Mouse (Mus musculus) neural tube, embryonic 12.5 days (tissue): ENCODE measurements at regions not wholly inside any gene's neighbourhood (a gene's known extent, or its start where the extent isn't known, plus 50 kb on each side); places are given as distances from the start of the nearest gene placed in this dataset.
A peak's percentile ranks its signal among the peaks of the same experiment; 100 is the strongest.
"Not testable (repeated sequence)": the region's sequence is repeated elsewhere in the genome, so short reads cannot be mapped to it uniquely, and the experiment has no call there.

Experiments
- ATAC-seq: fragments of 200-750 bp; cut with Nextera tagmentation; 2 replicates; pipeline ENCODE4 v1.8.0; 2017; ENCODE audit warnings: low read depth, mild to moderate bottlenecking, moderate TSS enrichment, moderate library complexity; ENCODE audit not compliant: low FRiP score
- H3K27ac ChIP-seq: fragments of 300-500 bp; sonication (generic); 2 replicates; pipeline ENCODE4 v1.5.1; 2016
- H3K27me3 ChIP-seq: fragments of 300-500 bp; sonication (generic); replicated peaks from 2 replicates; pipeline ENCODE4 v1.6.1; 2016; ENCODE audit warnings: mild to moderate bottlenecking
- H3K36me3 ChIP-seq: fragments of 300-500 bp; sonication (generic); 2 replicates; pipeline ENCODE4 v1.6.1; 2016; ENCODE audit warnings: mild to moderate bottlenecking
- H3K4me1 ChIP-seq: fragments of 300-500 bp; sonication (generic); 2 replicates; pipeline ENCODE4 v1.6.1; 2016
- H3K4me2 ChIP-seq: fragments of 300-500 bp; sonication (generic); replicated peaks from 2 replicates; pipeline ENCODE4 v1.6.1; 2016; ENCODE audit warnings: mild to moderate bottlenecking
- H3K4me3 ChIP-seq: fragments of 300-500 bp; sonication (generic); 2 replicates; pipeline ENCODE4 v1.5.1; 2016
- H3K9ac ChIP-seq: fragments of 300-500 bp; sonication (generic); 2 replicates; pipeline ENCODE4 v1.6.1; 2016; ENCODE audit warnings: mild to moderate bottlenecking
- H3K9me3 ChIP-seq: fragments of 300-500 bp; sonication (generic); 2 replicates; pipeline ENCODE4 v1.6.1; 2016; ENCODE audit warnings: mild to moderate bottlenecking
- WGBS: fragments of 180-500 bp; shearing (Covaris S2); methylation state at CpG from one replicate; pipeline ENCODE4 v1.1.7; 2016; 5-methylcytosine and 5-hydroxymethylcytosine counted together

DNA sequence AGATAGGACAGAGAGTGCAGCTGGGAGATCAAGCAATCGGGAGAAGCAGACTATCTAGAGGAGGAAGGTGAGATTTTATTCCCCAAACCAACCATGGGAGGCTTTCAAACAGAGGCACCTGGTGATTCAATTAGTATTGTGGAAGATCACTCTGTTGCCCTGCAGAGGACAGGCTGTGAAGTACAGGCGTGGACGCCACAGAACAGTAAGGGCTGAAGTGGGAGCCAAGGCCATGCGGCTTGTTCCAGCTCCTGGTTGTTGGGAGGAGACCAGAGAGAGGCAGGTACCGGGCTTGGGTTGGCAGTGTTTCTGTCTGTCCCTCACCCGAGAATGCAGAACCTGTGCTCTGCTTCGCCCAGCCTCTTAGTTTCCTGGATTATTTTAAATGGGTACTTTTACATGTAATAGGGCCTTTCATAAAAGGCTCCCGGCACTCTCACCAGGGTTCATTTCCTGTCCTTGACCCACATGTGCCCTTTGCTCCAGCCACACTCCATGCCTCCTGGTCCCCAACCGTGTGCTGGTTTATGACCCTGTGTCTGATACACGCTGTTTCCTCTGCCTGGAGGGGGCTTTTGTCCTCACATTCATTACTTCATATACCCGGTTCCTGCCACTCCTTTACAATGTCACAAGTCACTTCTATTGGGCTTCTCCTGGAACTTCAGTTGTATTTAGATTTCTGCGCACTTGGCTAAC, 58.3 kb downstream of the Vcpkmt start:
- H3K36me3 ChIP-seq, result no peaks in the 10 kb centered on the region
- no peak overlapping the region for H3K9ac ChIP-seq
- H3K9me3 ChIP-seq, result no peaks in the 10 kb centered on the region
- ATAC-seq, result no peak
- 0 out of 2 replicates have a peak, but pooled peaks cover 6% of the 10 kb centered on the region for H3K4me1 ChIP-seq
- H3K27ac ChIP-seq, result no peak overlapping the region
- no peak overlapping the region for H3K4me3 ChIP-seq
- WGBS, result 50% methylated on average over 12 of the region's 12 CpGs
- no peak overlapping the region for H3K4me2 ChIP-seq
- H3K27me3 ChIP-seq, result no peaks in the 10 kb centered on the region

DNA sequence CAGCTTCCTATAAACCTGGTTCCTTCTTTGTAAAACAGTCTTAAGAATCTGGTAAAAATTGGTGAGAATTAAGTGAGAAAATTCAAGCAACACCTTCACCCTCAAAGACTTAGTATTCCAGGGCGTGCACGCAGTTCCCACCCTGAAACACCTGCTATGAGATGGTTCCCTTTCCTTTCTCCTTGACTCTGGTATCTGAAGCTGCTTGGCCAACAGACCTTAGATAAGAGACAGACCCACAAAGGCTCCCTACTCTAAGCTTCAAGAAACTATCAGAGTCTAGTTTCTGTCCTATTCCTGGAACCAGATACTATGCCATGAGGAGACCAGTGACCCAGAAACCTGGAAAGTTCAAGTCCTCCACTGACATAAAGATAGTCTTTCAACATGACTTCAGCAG, 63.0 kb downstream of the Vcpkmt start:
- WGBS, result 95% methylated on average over 2 of the region's 2 CpGs
- no peak for ATAC-seq
- H3K4me1 ChIP-seq, result 0 out of 2 replicates have a peak, but pooled peaks cover 6% of the 10 kb centered on the region

DNA sequence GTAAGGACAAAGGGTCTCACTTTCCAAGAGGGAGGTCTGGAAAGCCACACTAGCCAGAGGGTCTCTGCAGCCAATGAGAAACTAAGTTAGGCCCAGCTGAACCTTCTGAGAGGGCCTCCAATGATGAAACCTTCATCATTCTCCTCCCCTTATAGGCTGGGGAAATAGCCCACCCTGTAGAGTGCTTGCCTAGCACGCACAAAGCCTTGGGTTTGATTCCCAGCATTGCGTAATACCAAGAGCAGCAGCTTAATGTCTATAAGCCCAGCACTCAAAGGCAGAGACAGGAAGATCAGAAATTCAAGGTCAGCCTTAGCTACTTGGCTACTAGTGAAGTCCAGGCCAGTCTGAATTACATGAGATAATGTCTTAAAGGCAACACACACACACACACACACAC, 63.8 kb downstream of the Vcpkmt start:
- Histone ChIP-seq H3K36me3 (no peaks in the 10 kb centered on the region), H3K4me1 (no peaks in the 10 kb centered on the region), H3K27ac (no peak overlapping the region), H3K9ac (no peak overlapping the region), H3K4me3 (no peak overlapping the region), H3K9me3 (no peaks in the 10 kb centered on the region), H3K4me2 (no peak overlapping the region), H3K27me3 (no peaks in the 10 kb centered on the region)
- WGBS, result 92% methylated on average over 2 of the region's 2 CpGs
- no peak for ATAC-seq

More for the DNA sequence above, 63.0 kb downstream of the Vcpkmt start:
- Histone ChIP-seq H3K36me3 (no peaks in the 10 kb centered on the region), H3K27me3 (no peaks in the 10 kb centered on the region), H3K27ac (no peak overlapping the region), H3K9me3 (no peaks in the 10 kb centered on the region), H3K4me3 (no peak overlapping the region), H3K4me2 (no peak overlapping the region), H3K9ac (no peak overlapping the region)

DNA sequence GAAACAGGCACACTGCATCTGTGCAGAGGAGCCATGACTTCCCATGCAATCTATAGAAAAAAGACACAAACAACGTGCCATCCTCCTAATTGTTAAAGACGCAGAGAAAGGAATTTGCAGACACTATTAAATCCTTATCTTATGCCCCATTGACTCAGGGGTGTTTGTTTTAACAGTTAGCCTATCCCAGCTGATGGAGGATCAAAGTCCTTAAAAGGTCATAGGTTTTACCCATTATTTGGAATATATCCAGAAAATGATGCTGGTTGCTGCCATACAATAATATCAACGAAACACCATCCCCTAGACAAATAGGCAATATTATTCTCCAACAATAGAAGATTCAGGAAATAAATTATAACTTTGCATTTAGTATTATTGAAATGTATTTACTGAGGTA, 65.2 kb downstream of the Vcpkmt start:
- H3K27ac ChIP-seq, result no peak overlapping the region
- H3K4me1 ChIP-seq, result no peaks in the 10 kb centered on the region
- H3K9ac ChIP-seq, result no peak overlapping the region
- 69% methylated on average over 3 of the region's 3 CpGs for WGBS
- no peak overlapping the region for H3K4me2 ChIP-seq
- H3K4me3 ChIP-seq, result no peak overlapping the region
- no peaks in the 10 kb centered on the region for H3K9me3 ChIP-seq
- ATAC-seq, result no peak
- H3K27me3 ChIP-seq, result no peaks in the 10 kb centered on the region
- H3K36me3 ChIP-seq, result no peaks in the 10 kb centered on the region

- H3K27ac ChIP-seq, result no peak overlapping the region
- ATAC-seq, result no peak
- H3K9me3 ChIP-seq, result no peaks in the 10 kb centered on the region
- H3K9ac ChIP-seq, result no peak overlapping the region
- no peaks in the 10 kb centered on the region for H3K4me1 ChIP-seq
- no peaks in the 10 kb centered on the region for H3K27me3 ChIP-seq
- no peaks in the 10 kb centered on the region for H3K36me3 ChIP-seq
- whole genome bisulfite sequencing, result 87% methylated on average over 10 of the region's 10 CpGs
- no peak overlapping the region for H3K4me3 ChIP-seq
- no peak overlapping the region for H3K4me2 ChIP-seq
Observed at GRCm38 (mm10) chr12:69516314-69516916, 66.4 kb downstream of the Vcpkmt start.

GRCm38 (mm10) chr12:69515850-69516249, 67.0 kb downstream of the Vcpkmt start:
- H3K36me3 ChIP-seq, result no peaks in the 10 kb centered on the region
- no peaks in the 10 kb centered on the region for H3K27me3 ChIP-seq
- H3K27ac ChIP-seq, result no peak overlapping the region
- H3K9ac ChIP-seq, result no peak overlapping the region
- no peaks in the 10 kb centered on the region for H3K9me3 ChIP-seq
- no peak for ATAC-seq
- no peaks in the 10 kb centered on the region for H3K4me1 ChIP-seq
- no peak overlapping the region for H3K4me2 ChIP-seq
- no peak overlapping the region for H3K4me3 ChIP-seq

GRCm38 (mm10) chr12:69515117-69515516, 67.7 kb downstream of the Vcpkmt start:
- Histone ChIP-seq H3K4me1 (no peaks in the 10 kb centered on the region), H3K27ac (no peak overlapping the region), H3K4me2 (no peak overlapping the region), H3K36me3 (no peaks in the 10 kb centered on the region), H3K4me3 (no peak overlapping the region), H3K27me3 (no peaks in the 10 kb centered on the region), H3K9ac (no peak overlapping the region), H3K9me3 (no peaks in the 10 kb centered on the region)
- ATAC-seq, result no peak
- WGBS, result 80% methylated on average over 9 of the region's 9 CpGs

- no peak for ATAC-seq
- H3K9me3 ChIP-seq, result no peaks in the 10 kb centered on the region
- H3K4me3 ChIP-seq, result no peak overlapping the region
- WGBS, result 71% methylated on average over 4 of the region's 4 CpGs
- no peaks in the 10 kb centered on the region for H3K36me3 ChIP-seq
- no peak overlapping the region for H3K27ac ChIP-seq
- H3K4me2 ChIP-seq, result no peak overlapping the region
- H3K9ac ChIP-seq, result no peak overlapping the region
- H3K27me3 ChIP-seq, result no peaks in the 10 kb centered on the region
- H3K4me1 ChIP-seq, result no peaks in the 10 kb centered on the region
Observed at GRCm38 (mm10) chr12:69513166-69513565, 69.7 kb downstream of the Vcpkmt start.

- WGBS, result 31% methylated on average over 4 of the region's 4 CpGs
- Histone ChIP-seq H3K4me1 (no peaks in the 10 kb centered on the region), H3K9ac (no peak overlapping the region), H3K9me3 (no peaks in the 10 kb centered on the region), H3K27me3 (no peaks in the 10 kb centered on the region), H3K4me2 (no peak overlapping the region), H3K36me3 (no peaks in the 10 kb centered on the region), H3K27ac (no peak overlapping the region), H3K4me3 (no peak overlapping the region)
- 0 out of 2 replicates have a peak, but pooled peaks have one; percentile 21 for ATAC-seq
Observed at GRCm38 (mm10) chr12:69510736-69511135, 72.1 kb downstream of the Vcpkmt start.

GRCm38 (mm10) chr12:69509180-69509579, 73.6 kb downstream of the Vcpkmt start:
- H3K4me2 ChIP-seq, ATAC-seq, H3K36me3 ChIP-seq, H3K9ac ChIP-seq, H3K4me1 ChIP-seq, H3K27me3 ChIP-seq, H3K4me3 ChIP-seq, H3K9me3 ChIP-seq, H3K27ac ChIP-seq: not testable (repeated sequence)
- 69% methylated on average over 1 of the region's 1 CpGs for WGBS

- 92% methylated on average over 6 of the region's 6 CpGs for WGBS
- Histone ChIP-seq H3K4me1 (no peaks in the 10 kb centered on the region), H3K9me3 (no peaks in the 10 kb centered on the region), H3K9ac (no peak overlapping the region), H3K4me2 (no peak overlapping the region), H3K4me3 (no peak overlapping the region), H3K27ac (no peak overlapping the region), H3K36me3 (no peaks in the 10 kb centered on the region), H3K27me3 (no peaks in the 10 kb centered on the region)
- ATAC-seq, result no peak
Observed at GRCm38 (mm10) chr12:69507906-69508305, 74.9 kb downstream of the Vcpkmt start.

GRCm38 (mm10) chr12:69507333-69507732, 75.5 kb downstream of the Vcpkmt start:
- no peak for ATAC-seq
- H3K9ac ChIP-seq, result no peak overlapping the region
- no peak overlapping the region for H3K4me2 ChIP-seq
- H3K9me3 ChIP-seq, result no peaks in the 10 kb centered on the region
- H3K36me3 ChIP-seq, result no peaks in the 10 kb centered on the region
- H3K27ac ChIP-seq, result no peak overlapping the region
- H3K27me3 ChIP-seq, result no peaks in the 10 kb centered on the region
- no peak overlapping the region for H3K4me3 ChIP-seq
- H3K4me1 ChIP-seq, result peaks cover 2% of the 10 kb centered on the region
- WGBS, result 77% methylated on average over 3 of the region's 3 CpGs

DNA sequence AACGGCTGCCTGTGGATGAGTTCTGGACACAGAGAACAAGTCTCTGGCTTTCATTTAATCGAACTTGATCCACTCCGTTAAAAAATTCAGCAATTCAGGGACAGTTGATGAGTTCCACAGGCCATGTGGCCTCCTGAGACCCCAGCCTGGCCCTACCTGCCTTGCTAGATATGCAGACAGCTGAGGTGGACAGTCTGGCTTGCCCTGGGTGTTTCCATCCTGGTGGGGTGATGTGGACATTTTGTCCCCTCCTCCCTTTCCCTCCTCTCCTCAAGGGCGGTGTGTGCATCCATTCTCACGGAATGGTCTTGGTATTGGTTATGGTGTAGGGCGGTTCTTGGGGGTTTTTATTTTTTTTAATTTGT, 80.1 kb downstream of the Vcpkmt start:
- Histone ChIP-seq H3K27me3 (no peaks in the 10 kb centered on the region), H3K4me1 (peaks cover 11% of the 10 kb centered on the region), H3K4me2 (peak overlapping the region; percentile 37), H3K36me3 (no peaks in the 10 kb centered on the region), H3K9ac (peak overlapping the region; percentile 29; the same call in 1 of the 2 replicates), H3K4me3 (no peak overlapping the region), H3K27ac (no peak overlapping the region), H3K9me3 (no peaks in the 10 kb centered on the region)
- WGBS, result 85% methylated on average over 6 of the region's 6 CpGs
- no peak for ATAC-seq
